Mouse (Mus musculus) lung, postnatal 0 days (tissue): ENCODE measurements around the gene Flywch1.

ENCODE experiments used
- CTCF ChIP-seq: IDR thresholded peaks from 2 replicates; pipeline ENCODE4 v1.5.1; 2016; ENCODE audit warnings: antibody characterized with exemption, mild to moderate bottlenecking
- EP300 ChIP-seq: IDR thresholded peaks from 2 replicates; pipeline ENCODE4 v1.6.1; 2016; ENCODE audit warnings: antibody characterized with exemption, mild to moderate bottlenecking, control low read depth

DNA sequence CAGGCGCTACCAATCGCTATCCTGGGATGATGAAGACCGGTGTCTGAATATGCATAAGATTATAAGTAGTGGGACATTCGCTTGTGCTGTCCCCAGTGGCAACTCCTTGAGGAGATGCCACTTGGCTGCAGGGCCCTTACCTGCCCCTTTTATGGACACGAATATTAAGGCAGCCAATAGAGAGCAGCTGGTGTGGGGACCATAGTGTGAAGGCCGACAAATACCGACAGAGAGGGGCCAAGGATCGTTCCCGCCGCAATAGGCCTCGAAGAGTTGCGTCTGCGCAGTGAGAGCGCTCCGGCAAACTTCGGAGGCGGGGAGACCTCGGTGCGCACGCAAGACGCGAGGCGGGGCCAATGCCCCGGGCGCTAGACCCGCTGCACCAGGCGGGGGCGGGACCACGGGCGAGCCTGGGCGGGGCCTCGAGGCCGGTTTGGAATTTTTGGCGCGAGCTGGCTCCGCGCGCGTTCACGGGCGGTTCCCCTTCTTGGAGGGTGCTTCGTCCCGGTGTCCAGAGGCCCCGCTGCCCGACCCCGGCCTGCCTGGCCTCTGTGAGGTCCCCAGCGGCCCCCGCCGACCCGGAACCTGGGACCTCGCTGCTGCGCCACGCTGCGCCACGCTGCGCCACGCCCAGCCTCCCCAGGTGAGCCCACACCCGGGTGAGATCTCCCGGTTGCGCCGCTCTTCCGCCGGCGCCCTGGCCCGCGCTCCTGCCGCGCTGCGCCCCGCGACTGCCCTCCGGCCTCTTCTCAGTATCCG is 45.2 kb downstream of the Flywch1 start, which contains the start of gene Pkmyt1:
- TF ChIP-seq CTCF, result peak; percentile 18; the same call in 1 of the 2 replicates
- TF ChIP-seq EP300, result no peak
